Mouse (Mus musculus) liver, postnatal 0 days (tissue): Measurements from ENCODE around the gene Mgll. TPM values are rescaled to one million over a fixed set of nuclear protein-coding genes. Genes with fewer than 3 reads are reported as not detected.

ENCODE experiments used
- ATAC-seq: fragments of 200-750 bp; cut with Nextera tagmentation; 2 replicates; pipeline ENCODE4 v1.8.0; 2017; ENCODE audit warnings: mild to moderate bottlenecking, moderate library complexity
- DNase-seq: peaks from one replicate; pipeline ENCODE4 v3.0.0-alpha.2; 2016
- H3K27ac ChIP-seq: fragments of 300-500 bp; sonication (generic); 2 replicates; pipeline ENCODE4 v1.5.1; 2014; ENCODE audit warnings: antibody characterized with exemption, moderate library complexity, mild to moderate bottlenecking, low read depth
- H3K27me3 ChIP-seq: fragments of 300-500 bp; sonication (generic); 2 replicates; pipeline ENCODE4 v1.6.1; 2014; ENCODE audit warnings: low read length, control low read depth, mixed read lengths; ENCODE audit not compliant: insufficient read depth
- H3K36me3 ChIP-seq: fragments of 300-500 bp; sonication (generic); replicated peaks from 2 replicates; pipeline ENCODE4 v1.6.1; 2014; ENCODE audit warnings: mild to moderate bottlenecking, control low read depth, low read length, moderate library complexity, mixed read lengths; ENCODE audit not compliant: insufficient read depth
- H3K4me1 ChIP-seq: fragments of 300-500 bp; sonication (generic); 2 replicates; pipeline ENCODE4 v1.6.1; 2014; ENCODE audit warnings: antibody characterized with exemption, mild to moderate bottlenecking, control low read depth; ENCODE audit not compliant: insufficient read depth
- H3K4me2 ChIP-seq: fragments of 300-500 bp; sonication (generic); 2 replicates; pipeline ENCODE4 v1.6.1; 2014; ENCODE audit warnings: low read depth, mild to moderate bottlenecking, low read length, moderate library complexity, mixed read lengths
- H3K4me3 ChIP-seq: fragments of 300-500 bp; sonication (generic); 2 replicates; pipeline ENCODE4 v1.5.1; 2014; ENCODE audit warnings: low read depth, low read length
- H3K9ac ChIP-seq: fragments of 300-500 bp; sonication (generic); replicated peaks from 2 replicates; pipeline ENCODE4 v1.6.1; 2014; ENCODE audit warnings: mild to moderate bottlenecking, moderate library complexity
- H3K9me3 ChIP-seq: fragments of 300-500 bp; sonication (generic); 2 replicates; pipeline ENCODE4 v1.6.1; 2016; ENCODE audit warnings: mild to moderate bottlenecking, control low read depth, low read length, mixed read lengths
- CTCF ChIP-seq: sonication (generic); IDR thresholded peaks from 2 replicates; pipeline ENCODE4 v1.5.1; 2016; ENCODE audit warnings: antibody characterized with exemption, low read depth
- EP300 ChIP-seq: IDR thresholded peaks from 2 replicates; pipeline ENCODE4 v1.6.1; 2016; ENCODE audit warnings: antibody characterized with exemption, low read depth, mild to moderate bottlenecking
- WGBS: fragments of 180-500 bp; shearing (Covaris S2); extraction: QIAGEN DNeasy Blood & Tissue Kit; methylation state at CpG from one replicate; pipeline ENCODE4 v1.1.7; 2014; ENCODE audit not compliant: insufficient replicate concordance; 5-methylcytosine and 5-hydroxymethylcytosine counted together
- polyA plus RNA-seq: library from polyadenylated mRNA; unstranded; fragments of >200 nt; fragmentation: Nextera tagmentation; extraction: Ambion mirVana; gene quantifications from 2 replicates; pipeline ENCODE4 v1.2.1, GENCODE M21; 2015

Mgll gene
- polyA plus RNA-seq, 1 experiment from 2014 or later, result 121 TPM

DNA sequence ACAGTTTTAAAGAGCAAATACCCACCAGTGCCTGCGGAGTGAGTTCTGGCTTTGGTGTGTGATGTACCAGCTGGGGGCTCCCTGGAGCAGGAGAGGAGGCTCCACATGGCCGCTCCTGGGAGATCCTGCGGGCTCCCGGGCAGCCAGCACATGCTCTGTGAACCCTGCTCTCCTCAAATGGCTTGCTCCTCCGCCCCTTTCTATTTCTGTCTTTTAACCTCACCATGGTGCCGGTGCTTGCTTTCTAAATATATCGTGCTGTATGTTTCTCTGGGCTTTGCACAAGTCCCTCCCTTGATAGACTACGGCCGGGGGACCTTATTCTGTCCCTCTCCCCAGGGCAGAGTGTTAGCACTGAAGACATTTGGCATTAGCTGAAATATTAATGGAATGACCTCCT is 133.0 kb downstream of the Mgll start:
- Histone ChIP-seq H3K4me1 (peaks cover 5% of the 10 kb centered on the region; the same call in 1 of the 2 replicates), H3K9me3 (no peaks in the 10 kb centered on the region), H3K27ac (no peak overlapping the region), H3K27me3 (0 out of 2 replicates have a peak, but pooled peaks cover 2% of the 10 kb centered on the region), H3K4me3 (no peak overlapping the region), H3K9ac (peak overlapping the region; percentile 16; the same call in 1 of the 2 replicates), H3K36me3 (no peaks in the 10 kb centered on the region), H3K4me2 (no peak overlapping the region)
- TF ChIP-seq EP300 (no peak), CTCF (peak; percentile 41)
- WGBS, result 24% methylated on average over 9 of the region's 9 CpGs
- no peak for DNase-seq
- peak; percentile 29; the same call in 1 of the 2 replicates for ATAC-seq

GRCm38 (mm10) chr6:88857830-88858229 is 133.6 kb downstream of the Mgll start:
- no peak overlapping the region for H3K4me3 ChIP-seq
- WGBS, result 74% methylated on average over 6 of the region's 6 CpGs
- no peak overlapping the region for H3K27ac ChIP-seq
- peaks cover 5% of the 10 kb centered on the region; the same call in 1 of the 2 replicates for H3K4me1 ChIP-seq
- DNase-seq (no peak), ATAC-seq (no peak)
- no peak overlapping the region for H3K4me2 ChIP-seq
- no peak overlapping the region for H3K9ac ChIP-seq
- H3K9me3 ChIP-seq, result no peaks in the 10 kb centered on the region
- no peaks in the 10 kb centered on the region for H3K36me3 ChIP-seq
- 0 out of 2 replicates have a peak, but pooled peaks cover 2% of the 10 kb centered on the region for H3K27me3 ChIP-seq
- no peak for TF ChIP-seq CTCF
- no peak for TF ChIP-seq EP300

DNA sequence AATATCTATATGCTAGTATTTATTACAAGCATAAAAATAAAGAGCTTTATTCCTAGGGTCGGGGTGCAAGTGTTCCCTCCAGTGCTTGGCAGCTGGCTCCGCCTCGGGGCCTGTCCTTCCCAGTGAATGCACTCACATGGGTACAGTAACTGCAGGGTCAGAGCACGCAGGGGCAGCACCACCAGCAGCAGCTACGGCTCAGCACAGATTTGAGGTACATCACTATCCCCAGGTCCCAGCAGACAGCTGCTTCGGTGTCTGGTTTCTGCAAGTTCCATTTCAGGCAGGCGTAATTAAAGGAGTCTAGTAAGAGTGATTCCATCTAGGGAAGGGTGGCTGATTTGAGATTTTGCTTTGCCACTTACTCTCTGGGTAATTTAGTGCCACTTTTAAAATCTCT is 134.1 kb downstream of the Mgll start:
- TF ChIP-seq CTCF, result no peak
- no peak for TF ChIP-seq EP300
- H3K27me3 ChIP-seq, result 0 out of 2 replicates have a peak, but pooled peaks cover 2% of the 10 kb centered on the region
- H3K36me3 ChIP-seq, result no peaks in the 10 kb centered on the region
- no peak overlapping the region for H3K27ac ChIP-seq
- no peak for DNase-seq
- H3K9me3 ChIP-seq, result no peaks in the 10 kb centered on the region
- ATAC-seq, result no peak
- no peak overlapping the region for H3K9ac ChIP-seq
- H3K4me3 ChIP-seq, result no peak overlapping the region
- 76% methylated on average over 7 of the region's 7 CpGs for WGBS
- H3K4me1 ChIP-seq, result peaks cover 5% of the 10 kb centered on the region; the same call in 1 of the 2 replicates
- no peak overlapping the region for H3K4me2 ChIP-seq

- TF ChIP-seq CTCF (peak; percentile 86), EP300 (no peak)
- H3K4me2 ChIP-seq, result no peak overlapping the region
- no peak overlapping the region for H3K4me3 ChIP-seq
- H3K36me3 ChIP-seq, result no peaks in the 10 kb centered on the region
- H3K27ac ChIP-seq, result no peak overlapping the region
- H3K9me3 ChIP-seq, result no peaks in the 10 kb centered on the region
- ATAC-seq (peak; percentile 88), DNase-seq (peak; percentile 47)
- H3K4me1 ChIP-seq, result peaks cover 5% of the 10 kb centered on the region; the same call in 1 of the 2 replicates
- WGBS, result 15% methylated on average over 2 of the region's 2 CpGs
- no peak overlapping the region for H3K9ac ChIP-seq
- H3K27me3 ChIP-seq, result 0 out of 2 replicates have a peak, but pooled peaks cover 2% of the 10 kb centered on the region
Observed at GRCm38 (mm10) chr6:88860914-88861313, 136.7 kb downstream of the Mgll start.

DNA sequence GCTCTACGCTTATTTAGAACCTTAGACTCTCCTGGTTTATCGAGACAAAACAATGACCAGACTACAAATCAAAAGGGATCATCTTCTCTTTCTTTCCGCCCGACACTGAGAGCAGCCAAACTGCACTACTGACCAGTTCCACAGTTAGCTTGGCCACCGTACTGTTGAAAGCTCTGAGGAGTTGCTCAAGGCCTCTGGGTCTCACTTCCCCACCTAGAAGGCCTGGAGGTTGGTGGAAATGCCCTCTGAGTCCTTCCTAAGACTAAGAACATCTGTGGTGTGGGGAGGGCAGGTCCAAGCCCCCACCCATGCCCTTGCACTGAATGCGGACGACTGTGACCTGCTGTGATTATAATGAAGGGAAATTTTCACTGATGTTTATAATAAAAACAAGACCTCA is 141.5 kb downstream of the Mgll start:
- no peaks in the 10 kb centered on the region for H3K27me3 ChIP-seq
- WGBS, result 68% methylated on average over 7 of the region's 7 CpGs
- no peak overlapping the region for H3K27ac ChIP-seq
- H3K4me3 ChIP-seq, result no peak overlapping the region
- TF ChIP-seq EP300 (no peak), CTCF (no peak)
- no peak overlapping the region for H3K9ac ChIP-seq
- no peaks in the 10 kb centered on the region for H3K4me1 ChIP-seq
- no peak for ATAC-seq
- H3K36me3 ChIP-seq, result no peaks in the 10 kb centered on the region
- H3K4me2 ChIP-seq, result no peak overlapping the region
- no peak for DNase-seq
- H3K9me3 ChIP-seq, result no peaks in the 10 kb centered on the region

DNA sequence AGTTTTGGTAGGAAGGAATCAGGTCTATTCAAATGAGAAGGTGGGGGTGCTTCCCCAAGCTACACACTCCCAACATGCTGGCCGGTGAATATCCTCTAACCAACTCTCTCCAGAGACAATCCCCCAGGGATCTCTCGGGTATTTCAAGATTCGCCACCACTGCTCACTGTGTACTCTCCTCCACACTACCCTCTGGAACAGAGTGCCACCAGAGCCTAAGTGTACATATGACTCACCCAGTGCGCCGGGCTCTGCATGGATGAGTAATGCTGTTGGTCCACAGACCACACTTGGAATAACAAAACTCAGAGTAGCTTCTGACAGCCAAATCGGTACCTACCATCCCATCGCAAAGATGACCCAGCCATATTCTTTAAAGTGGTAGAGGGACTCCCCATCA is 145.2 kb downstream of the Mgll start:
- Histone ChIP-seq H3K9me3 (no peaks in the 10 kb centered on the region), H3K4me3 (no peak overlapping the region), H3K27ac (no peak overlapping the region), H3K9ac (no peak overlapping the region), H3K36me3 (no peaks in the 10 kb centered on the region), H3K27me3 (peaks cover 27% of the 10 kb centered on the region), H3K4me1 (peaks cover 5% of the 10 kb centered on the region; the same call in 1 of the 2 replicates), H3K4me2 (no peak overlapping the region)
- ATAC-seq (no peak), DNase-seq (no peak)
- no peak for TF ChIP-seq EP300
- TF ChIP-seq CTCF, result no peak
- 82% methylated on average over 7 of the region's 7 CpGs for WGBS
